Mouse (Mus musculus) myocyte (in vitro differentiated cells): ENCODE results near the gene C5ar2. TPM values are rescaled to one million over a fixed set of nuclear protein-coding genes. Genes with fewer than 3 reads are reported as not detected.

ENCODE experiments used
- H3K27me3 ChIP-seq: one replicate; pipeline ENCODE4 v1.6.1; 2011; ENCODE audit not compliant: control insufficient read depth, insufficient read depth, insufficient read length
- H3K36me3 ChIP-seq: one replicate; pipeline ENCODE4 v1.6.1; 2011; ENCODE audit not compliant: control insufficient read depth, insufficient read depth
- H3K4me2 ChIP-seq: one replicate; pipeline ENCODE4 v1.6.1; 2011; ENCODE audit warnings: low read depth, control low read depth
- H3K4me3 ChIP-seq: one replicate; pipeline ENCODE4 v1.5.1; 2011; ENCODE audit warnings: mild to moderate bottlenecking, control low read depth, moderate library complexity
- H3K79me2 ChIP-seq: one replicate; pipeline ENCODE4 v1.6.1; 2011; ENCODE audit not compliant: control insufficient read depth, insufficient read depth
- H3ac ChIP-seq: one replicate; pipeline ENCODE4 v1.6.1; 2011; ENCODE audit not compliant: control insufficient read depth, insufficient read length
- CEBPB ChIP-seq: IDR thresholded peaks from 2 replicates; pipeline ENCODE4 v1.6.1; 2011; ENCODE audit warnings: mild to moderate bottlenecking, moderate library complexity; ENCODE audit not compliant: poor library complexity, insufficient read depth, severe bottlenecking
- E2F4 ChIP-seq: IDR thresholded peaks from one replicate; pipeline ENCODE4 v1.6.1; 2011; ENCODE audit warnings: mild to moderate bottlenecking, control low read depth, moderate library complexity; ENCODE audit not compliant: insufficient read depth
- MAX ChIP-seq: IDR thresholded peaks from one replicate; pipeline ENCODE4 v1.6.1; 2011; ENCODE audit warnings: low read depth, mild to moderate bottlenecking, control low read depth
- MYOD1 ChIP-seq, 3 experiments: IDR thresholded peaks; one replicate each; pipeline ENCODE4 v1.6.1; 2011; ENCODE audit warnings: control low read depth in 2 of 3, low read depth in 2 of 3, mild to moderate bottlenecking in 2 of 3, moderate library complexity in 1 of 3; ENCODE audit not compliant: insufficient read length in 2 of 3, control insufficient read depth in 1 of 3
- MYOG ChIP-seq, 3 experiments: IDR thresholded peaks; one replicate each; pipeline ENCODE4 v1.6.1; 2011; ENCODE audit warnings: control low read depth in 2 of 3, low read depth in 2 of 3, mild to moderate bottlenecking in 2 of 3; ENCODE audit not compliant: insufficient read length in 2 of 3, control insufficient read depth in 1 of 3, insufficient read depth in 1 of 3
- POLR2A ChIP-seq: IDR thresholded peaks from one replicate; pipeline ENCODE4 v1.6.1; 2011; ENCODE audit warnings: low read depth, mild to moderate bottlenecking, control low read depth, moderate library complexity; ENCODE audit not compliant: insufficient read length
- POLR2AphosphoS2 ChIP-seq: IDR thresholded peaks from one replicate; pipeline ENCODE4 v1.6.1; 2011; ENCODE audit warnings: low read depth, control low read depth; ENCODE audit not compliant: insufficient read length
- REST ChIP-seq: IDR thresholded peaks from one replicate; pipeline ENCODE4 v1.6.1; 2011; ENCODE audit warnings: mild to moderate bottlenecking, control low read depth, moderate library complexity; ENCODE audit not compliant: insufficient read depth, insufficient read length
- SRF ChIP-seq: IDR thresholded peaks from one replicate; pipeline ENCODE4 v1.6.1; 2011; ENCODE audit warnings: low read depth; ENCODE audit not compliant: control insufficient read depth, insufficient read length
- TCF12 ChIP-seq: IDR thresholded peaks from one replicate; pipeline ENCODE4 v1.6.1; 2011; ENCODE audit warnings: mild to moderate bottlenecking, control low read depth; ENCODE audit not compliant: poor library complexity, insufficient read depth, severe bottlenecking
- TCF3 ChIP-seq: IDR thresholded peaks from one replicate; pipeline ENCODE4 v1.6.1; 2011; ENCODE audit warnings: low read depth, control low read depth; ENCODE audit not compliant: insufficient read length
- USF1 ChIP-seq: IDR thresholded peaks from one replicate; pipeline ENCODE4 v1.6.1; 2011; ENCODE audit warnings: low read depth, mild to moderate bottlenecking, control low read depth, moderate library complexity
- polyA plus RNA-seq: library from polyadenylated mRNA; unstranded; fragments of >200 nt; fragmentation: generic; extraction: Trizol; gene quantifications from one replicate; pipeline ENCODE4 v1.2.1, GENCODE M21; 2012; ENCODE audit warnings: missing spikeins

Gene C5ar2
- polyA plus RNA-seq, 1 experiment, result not detected

GRCm38 (mm10) chr7:16250687-16251086, 6.7 kb upstream of the C5ar2 start:
- Histone ChIP-seq H3ac (no peak overlapping the region), H3K27me3 (no peaks in the 10 kb centered on the region), H3K4me3 (no peak overlapping the region), H3K36me3 (no peaks in the 10 kb centered on the region), H3K79me2 (no peaks in the 10 kb centered on the region), H3K4me2 (no peak overlapping the region)
- TF ChIP-seq POLR2A, result no peak
- no peak for TF ChIP-seq MYOG (IDR thresholded peaks at IDR 0.05; ENCODE audit: control insufficient read depth in 1 of 3, insufficient read depth in 1 of 3, insufficient read length in 2 of 3, low read depth in 2 of 3)

- no peak for TF ChIP-seq MAX
- TF ChIP-seq POLR2A, result no peak
- no peak for TF ChIP-seq SRF
- TF ChIP-seq CEBPB, result no peak
- no peak for TF ChIP-seq POLR2AphosphoS2
- TF ChIP-seq REST, result no peak
- peak in 2 of 3 experiments; percentile 21 to 22 for TF ChIP-seq MYOD1 (IDR thresholded peaks at IDR 0.05; ENCODE audit: control insufficient read depth in 1 of 3, insufficient read length in 2 of 3, low read depth in 2 of 3)
- peak in 2 of 3 experiments; percentile 2 to 63 for TF ChIP-seq MYOG (IDR thresholded peaks at IDR 0.05; ENCODE audit: control insufficient read depth in 1 of 3, insufficient read depth in 1 of 3, insufficient read length in 2 of 3, low read depth in 2 of 3)
- TF ChIP-seq TCF12, result no peak
- H3K27me3 ChIP-seq, result no peaks in the 10 kb centered on the region
- no peaks in the 10 kb centered on the region for H3K79me2 ChIP-seq
- H3ac ChIP-seq, result no peak overlapping the region
- H3K4me3 ChIP-seq, result no peak overlapping the region
- H3K4me2 ChIP-seq, result no peak overlapping the region
- no peaks in the 10 kb centered on the region for H3K36me3 ChIP-seq
These were observed 2.0 kb upstream of the C5ar2 start for GRCm38 (mm10) chr7:16245958-16246357.

DNA sequence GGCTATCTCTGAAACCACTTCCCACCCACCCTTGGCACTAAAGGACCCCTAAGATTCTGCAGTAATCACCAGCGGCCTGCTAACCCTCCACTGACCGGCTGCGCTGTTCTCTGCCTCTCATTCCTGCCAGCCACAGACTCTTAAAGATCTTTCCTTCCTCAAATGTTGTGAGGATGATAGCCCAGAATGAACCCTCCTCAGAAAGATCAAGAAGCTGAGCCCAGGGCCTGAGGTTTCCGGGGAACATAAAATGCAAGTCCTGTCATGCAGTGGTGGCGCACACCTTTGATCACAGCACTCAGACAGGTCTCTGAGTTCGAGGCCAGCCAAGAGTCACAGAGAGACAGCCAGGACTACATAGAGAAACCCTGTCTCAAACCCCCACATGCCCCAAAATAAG, 1.8 kb downstream of the C5ar2 start:
- Histone ChIP-seq H3K79me2 (no peaks in the 10 kb centered on the region), H3K27me3 (no peaks in the 10 kb centered on the region), H3K4me2 (no peak overlapping the region), H3K4me3 (no peak overlapping the region), H3ac (no peak overlapping the region), H3K36me3 (no peaks in the 10 kb centered on the region)
- no peak for TF ChIP-seq POLR2A

DNA sequence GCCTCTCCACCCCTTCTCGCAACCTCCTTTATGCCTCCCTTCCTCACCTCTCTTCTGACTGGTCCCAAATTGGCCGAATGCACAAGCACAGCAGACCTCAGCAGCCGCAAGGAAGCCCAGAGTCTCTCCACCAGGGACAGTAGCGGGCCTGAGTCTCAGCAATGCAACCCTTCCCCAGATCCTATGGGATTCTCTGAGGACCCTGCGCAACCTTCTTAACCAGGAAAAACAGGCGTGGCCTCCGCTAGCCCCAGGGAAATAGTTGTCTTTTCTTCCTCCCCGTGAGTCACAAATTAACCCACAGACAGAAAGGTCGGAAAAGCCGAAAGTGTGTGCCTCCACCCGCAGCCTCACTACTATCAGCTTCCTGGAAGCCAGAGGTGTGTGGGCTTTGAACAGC, 2.2 kb downstream of the C5ar2 start:
- TF ChIP-seq MYOG (IDR thresholded peaks at IDR 0.05; ENCODE audit: control insufficient read depth in 1 of 3, insufficient read depth in 1 of 3, insufficient read length in 2 of 3, low read depth in 2 of 3), result no peak
- TF ChIP-seq POLR2A, result no peak
- no peak for TF ChIP-seq TCF3
- no peak for TF ChIP-seq CEBPB
- TF ChIP-seq MAX, result no peak
- TF ChIP-seq E2F4, result no peak
- TF ChIP-seq SRF, result no peak
- no peak for TF ChIP-seq TCF12
- TF ChIP-seq POLR2AphosphoS2, result no peak
- no peak for TF ChIP-seq USF1
- TF ChIP-seq REST, result no peak
- TF ChIP-seq MYOD1 (IDR thresholded peaks at IDR 0.05; ENCODE audit: control insufficient read depth in 1 of 3, insufficient read length in 2 of 3, low read depth in 2 of 3), result no peak
- H3K36me3 ChIP-seq, result no peaks in the 10 kb centered on the region
- H3K79me2 ChIP-seq, result no peaks in the 10 kb centered on the region
- H3K4me2 ChIP-seq, result no peak overlapping the region
- no peak overlapping the region for H3K4me3 ChIP-seq
- no peaks in the 10 kb centered on the region for H3K27me3 ChIP-seq
- H3ac ChIP-seq, result no peak overlapping the region

GRCm38 (mm10) chr7:16240978-16241303, 3.0 kb downstream of the C5ar2 start:
- Histone ChIP-seq H3K4me2 (no peak overlapping the region), H3K36me3 (no peaks in the 10 kb centered on the region)

More at GRCm38 (mm10) chr7:16240978-16241303, 3.0 kb downstream of the C5ar2 start:
- Histone ChIP-seq H3K27me3 (no peaks in the 10 kb centered on the region), H3K79me2 (no peaks in the 10 kb centered on the region), H3K4me3 (no peak overlapping the region), H3ac (no peak overlapping the region)
- TF ChIP-seq TCF12, result no peak
- TF ChIP-seq E2F4, result no peak
- no peak for TF ChIP-seq MYOG (IDR thresholded peaks at IDR 0.05; ENCODE audit: control insufficient read depth in 1 of 3, insufficient read depth in 1 of 3, insufficient read length in 2 of 3, low read depth in 2 of 3)
- TF ChIP-seq POLR2A, result no peak
